Mouse (Mus musculus) lung, adult 2 months (tissue): ENCODE results near the gene B3glct.

Source experiments
- CTCF ChIP-seq: fragments of 200-500 bp; IDR thresholded peaks from 2 replicates; pipeline ENCODE4 v1.5.1; 2011; ENCODE audit warnings: mild to moderate bottlenecking, low read length, control low read depth; ENCODE audit not compliant: insufficient read depth
- POLR2A ChIP-seq: fragments of 200-500 bp; IDR thresholded peaks from 2 replicates; pipeline ENCODE4 v1.6.1; 2011; ENCODE audit warnings: low read depth, mild to moderate bottlenecking, control low read depth, low read length, borderline replicate concordance; ENCODE audit errors: extremely low read depth

DNA sequence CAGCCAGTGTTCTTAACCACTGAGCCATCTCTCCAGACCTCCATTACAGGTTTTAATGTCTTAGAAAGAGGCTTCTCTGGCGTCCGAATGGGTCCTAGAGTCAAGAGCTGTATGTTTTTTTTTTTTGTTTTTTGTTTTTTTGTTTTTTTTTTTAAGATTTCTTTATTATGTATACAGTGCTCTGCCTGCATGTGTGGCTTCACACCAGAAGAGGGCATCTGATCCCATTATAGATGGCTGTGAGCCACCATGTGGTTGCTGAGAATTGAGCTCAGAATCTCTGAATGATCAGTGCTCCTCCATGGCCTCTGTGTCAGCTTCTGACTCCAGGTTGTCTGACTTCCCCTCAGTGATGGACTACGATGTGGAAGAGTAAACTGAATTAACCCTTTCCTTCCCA, 20.0 kb upstream of the B3glct start:
- TF ChIP-seq POLR2A (no peak), CTCF (no peak)
